Mouse (Mus musculus) MEL (cell line): ENCODE measurements around the gene Vps4b. TPM values are rescaled to one million over a fixed set of nuclear protein-coding genes. Genes with fewer than 3 reads are reported as not detected.

Experiments
- DNase-seq: peaks from one replicate; pipeline ENCODE4 v3.0.0; 2011; ENCODE audit warnings: low read depth, low spot score
- H3K27ac ChIP-seq: 2 replicates; pipeline ENCODE4 v1.5.1; 2012; ENCODE audit warnings: low read depth, mild to moderate bottlenecking, control low read depth, low read length, moderate library complexity; ENCODE audit not compliant: control insufficient read depth
- H3K27me3 ChIP-seq, 2 experiments: fragments of 150-350 bp in 1 of 2; sonication (generic) in 1 of 2; 2 replicates each; pipeline ENCODE4 v1.6.1; 2012; ENCODE audit warnings: low read length in 2 of 2, mild to moderate bottlenecking in 2 of 2, improper control_type of control experiment in 1 of 2, moderate library complexity in 1 of 2; ENCODE audit not compliant: insufficient read depth in 2 of 2, control insufficient read depth in 1 of 2
- H3K36me3 ChIP-seq, 2 experiments: 2 replicates each; pipeline ENCODE4 v1.6.1; 2012 to 2014; ENCODE audit warnings: low read length in 2 of 2, improper control_type of control experiment in 1 of 2, inconsistent platforms in 1 of 2, mild to moderate bottlenecking in 1 of 2; ENCODE audit not compliant: insufficient read depth in 2 of 2, control insufficient read depth in 1 of 2
- H3K4me1 ChIP-seq, 2 experiments: fragments of 150-350 bp in 1 of 2; sonication (generic) in 1 of 2; 2 replicates each; pipeline ENCODE4 v1.6.1; 2012; ENCODE audit warnings: low read length in 2 of 2, improper control_type of control experiment in 1 of 2, mild to moderate bottlenecking in 1 of 2; ENCODE audit not compliant: insufficient read depth in 2 of 2, control insufficient read depth in 1 of 2
- H3K4me3 ChIP-seq, 2 experiments: fragments of 150-350 bp in 1 of 2; sonication (generic) in 1 of 2; 2 replicates each; pipeline ENCODE4 v1.5.1; 2012; ENCODE audit warnings: low read depth in 2 of 2, low read length in 2 of 2, mild to moderate bottlenecking in 2 of 2, moderate library complexity in 2 of 2, control low read depth in 1 of 2, improper control_type of control experiment in 1 of 2; ENCODE audit not compliant: control insufficient read depth in 1 of 2, insufficient read depth in 1 of 2
- H3K79me2 ChIP-seq: 2 replicates; pipeline ENCODE4 v1.6.1; 2012; ENCODE audit warnings: mild to moderate bottlenecking, low read length, moderate library complexity; ENCODE audit not compliant: control insufficient read depth, poor library complexity, insufficient read depth
- H3K9ac ChIP-seq: 2 replicates; pipeline ENCODE4 v1.6.1; 2012; ENCODE audit warnings: low read depth, mild to moderate bottlenecking, control low read depth, low read length, moderate library complexity; ENCODE audit not compliant: control insufficient read depth, poor library complexity, severe bottlenecking
- H3K9me3 ChIP-seq: fragments of 150-350 bp; sonication (generic); replicated peaks from 2 replicates; pipeline ENCODE4 v1.6.1; 2012; ENCODE audit warnings: mild to moderate bottlenecking, low read length, improper control_type of control experiment, moderate library complexity; ENCODE audit not compliant: insufficient read depth
- CHD1 ChIP-seq: IDR thresholded peaks from 2 replicates; pipeline ENCODE4 v1.6.1; 2012; ENCODE audit warnings: low read depth, mild to moderate bottlenecking, inconsistent platforms, low read length, improper control_type of control experiment
- CHD2 ChIP-seq: IDR thresholded peaks from 2 replicates; pipeline ENCODE4 v1.6.1; 2011; ENCODE audit warnings: low read length, improper control_type of control experiment
- CTCF ChIP-seq, 3 experiments: IDR thresholded peaks in 2 of 3; conservative IDR thresholded peaks in 1 of 3; 2 replicates each; pipeline ENCODE4 v1.5.1; 2011 to 2012; ENCODE audit warnings: low read length in 3 of 3, low read depth in 2 of 3, mild to moderate bottlenecking in 2 of 3, improper control_type of control experiment in 1 of 3, inconsistent platforms in 1 of 3, mixed read lengths in 1 of 3, moderate library complexity in 1 of 3; ENCODE audit not compliant: control insufficient read depth in 1 of 3, insufficient read depth in 1 of 3, poor library complexity in 1 of 3, severe bottlenecking in 1 of 3
- E2F4 ChIP-seq: IDR thresholded peaks from 2 replicates; pipeline ENCODE4 v1.6.1; 2011; ENCODE audit warnings: low read depth, low read length, improper control_type of control experiment, borderline replicate concordance
- ELF1 ChIP-seq: IDR thresholded peaks from 2 replicates; pipeline ENCODE4 v1.6.1; 2014; ENCODE audit warnings: low read depth, mild to moderate bottlenecking, inconsistent platforms, low read length, improper control_type of control experiment, moderate library complexity
- EP300 ChIP-seq, 2 experiments: IDR thresholded peaks; 2 replicates each; pipeline ENCODE4 v1.6.1; 2011; ENCODE audit warnings: improper control_type of control experiment in 2 of 2, low read length in 2 of 2, low read depth in 1 of 2, mild to moderate bottlenecking in 1 of 2
- ETS1 ChIP-seq: IDR thresholded peaks from 2 replicates; pipeline ENCODE4 v1.6.1; 2012; ENCODE audit warnings: low read depth, mild to moderate bottlenecking, inconsistent platforms, low read length, improper control_type of control experiment, moderate library complexity
- GABPA ChIP-seq: IDR thresholded peaks from 2 replicates; pipeline ENCODE4 v1.6.1; 2012; ENCODE audit warnings: low read depth, mild to moderate bottlenecking, inconsistent platforms, low read length, improper control_type of control experiment, moderate library complexity
- HCFC1 ChIP-seq: IDR thresholded peaks from 2 replicates; pipeline ENCODE4 v1.6.1; 2012; ENCODE audit warnings: low read depth, mild to moderate bottlenecking, inconsistent platforms, low read length, improper control_type of control experiment, moderate library complexity
- JUND ChIP-seq: IDR thresholded peaks from 2 replicates; pipeline ENCODE4 v1.6.1; 2011; ENCODE audit warnings: low read depth, mild to moderate bottlenecking, improper control_type of control experiment, low read length
- KAT2A ChIP-seq: conservative IDR thresholded peaks from 2 replicates; pipeline ENCODE4 v1.6.1; 2012; ENCODE audit warnings: low read depth, low read length, improper control_type of control experiment, inconsistent platforms
- MAX ChIP-seq: IDR thresholded peaks from 2 replicates; pipeline ENCODE4 v1.6.1; 2011; ENCODE audit warnings: low read length, improper control_type of control experiment
- MAZ ChIP-seq: IDR thresholded peaks from 2 replicates; pipeline ENCODE4 v1.6.1; 2012; ENCODE audit warnings: low read depth, mild to moderate bottlenecking, inconsistent platforms, low read length, improper control_type of control experiment
- MEF2A ChIP-seq: IDR thresholded peaks from 2 replicates; pipeline ENCODE4 v1.6.1; 2014; ENCODE audit warnings: low read depth, mild to moderate bottlenecking, inconsistent platforms, low read length, improper control_type of control experiment; ENCODE audit not compliant: poor library complexity, insufficient replicate concordance, severe bottlenecking; ENCODE audit errors: extremely low read depth
- MXI1 ChIP-seq: IDR thresholded peaks from 2 replicates; pipeline ENCODE4 v1.6.1; 2011; ENCODE audit warnings: mild to moderate bottlenecking, low read depth, low read length, improper control_type of control experiment
- MYC ChIP-seq: IDR thresholded peaks from 2 replicates; pipeline ENCODE4 v1.6.1; 2011; ENCODE audit warnings: low read depth, mild to moderate bottlenecking, low read length, improper control_type of control experiment, moderate library complexity
- POLR2A ChIP-seq, 2 experiments: IDR thresholded peaks; 2 replicates each; pipeline ENCODE4 v1.6.1; 2011 to 2012; ENCODE audit warnings: low read length in 2 of 2, mild to moderate bottlenecking in 2 of 2, control low read depth in 1 of 2, improper control_type of control experiment in 1 of 2, low read depth in 1 of 2, moderate library complexity in 1 of 2; ENCODE audit not compliant: control insufficient read depth in 1 of 2, insufficient read depth in 1 of 2, poor library complexity in 1 of 2
- POLR2AphosphoS5 ChIP-seq: IDR thresholded peaks from 2 replicates; pipeline ENCODE4 v1.6.1; 2012; ENCODE audit warnings: low read depth, borderline replicate concordance, mild to moderate bottlenecking, inconsistent platforms, low read length, moderate library complexity, mixed read lengths
- RAD21 ChIP-seq: IDR thresholded peaks from 2 replicates; pipeline ENCODE4 v1.6.1; 2011; ENCODE audit warnings: mild to moderate bottlenecking, low read depth, low read length, improper control_type of control experiment
- SIN3A ChIP-seq: IDR thresholded peaks from 2 replicates; pipeline ENCODE4 v1.6.1; 2012; ENCODE audit warnings: low read length, improper control_type of control experiment, inconsistent platforms
- SMC3 ChIP-seq: IDR thresholded peaks from 2 replicates; pipeline ENCODE4 v1.6.1; 2011; ENCODE audit warnings: low read depth, low read length, improper control_type of control experiment
- TAL1 ChIP-seq: IDR thresholded peaks from 2 replicates; pipeline ENCODE4 v1.6.1; 2012; ENCODE audit warnings: mild to moderate bottlenecking, inconsistent platforms, low read length, moderate library complexity, mixed read lengths
- TBP ChIP-seq: IDR thresholded peaks from 2 replicates; pipeline ENCODE4 v1.8.0; 2011; ENCODE audit warnings: low read depth, low read length, improper control_type of control experiment
- TCF12 ChIP-seq: IDR thresholded peaks from 2 replicates; pipeline ENCODE4 v1.6.1; 2014; ENCODE audit warnings: low read depth, mild to moderate bottlenecking, inconsistent platforms, low read length, improper control_type of control experiment, moderate library complexity
- UBTF ChIP-seq: IDR thresholded peaks from 2 replicates; pipeline ENCODE4 v1.6.1; 2012; ENCODE audit warnings: low read depth, mild to moderate bottlenecking, inconsistent platforms, low read length, improper control_type of control experiment, moderate library complexity, borderline replicate concordance; ENCODE audit not compliant: insufficient read depth
- USF2 ChIP-seq, 2 experiments: IDR thresholded peaks; 2 replicates each; pipeline ENCODE4 v1.6.1; 2011 to 2012; ENCODE audit warnings: improper control_type of control experiment in 2 of 2, low read length in 2 of 2, borderline replicate concordance in 1 of 2, inconsistent platforms in 1 of 2, low read depth in 1 of 2, mild to moderate bottlenecking in 1 of 2; ENCODE audit not compliant: insufficient read depth in 1 of 2
- ZC3H11A ChIP-seq: IDR thresholded peaks from 2 replicates; pipeline ENCODE4 v1.6.1; 2012; ENCODE audit warnings: low read depth, mild to moderate bottlenecking, inconsistent platforms, low read length, improper control_type of control experiment
- ZMIZ1 ChIP-seq: IDR thresholded peaks from 2 replicates; pipeline ENCODE4 v1.6.1; 2012; ENCODE audit warnings: low read depth, mild to moderate bottlenecking, inconsistent platforms, low read length, improper control_type of control experiment, moderate library complexity
- polyA plus RNA-seq, 2 experiments: library from polyadenylated mRNA; stranded (reverse) in 1 of 2; unstranded in 1 of 2; fragments of >175 nt in 1 of 2; fragments of >200 nt in 1 of 2; gene quantifications; 2 replicates each; pipeline versions ENCODE4 v1.2.1 to v1.2.4; 2012; ENCODE audit warnings: low replicate concordance in 2 of 2, low read depth in 1 of 2; ENCODE audit not compliant: insufficient read length in 2 of 2, insufficient read depth in 1 of 2, missing spikeins in 1 of 2
- total RNA-seq: library from RNA; depleted of rRNA; stranded (reverse); fragments of 300-350 nt; gene quantifications from 2 replicates; pipeline ENCODE4 v1.2.3, GENCODE M21; 2012

Gene Vps4b
- total and polyA plus RNA-seq, 3 experiments, result 43.9 to 91.1 (median 80.4) TPM

DNA sequence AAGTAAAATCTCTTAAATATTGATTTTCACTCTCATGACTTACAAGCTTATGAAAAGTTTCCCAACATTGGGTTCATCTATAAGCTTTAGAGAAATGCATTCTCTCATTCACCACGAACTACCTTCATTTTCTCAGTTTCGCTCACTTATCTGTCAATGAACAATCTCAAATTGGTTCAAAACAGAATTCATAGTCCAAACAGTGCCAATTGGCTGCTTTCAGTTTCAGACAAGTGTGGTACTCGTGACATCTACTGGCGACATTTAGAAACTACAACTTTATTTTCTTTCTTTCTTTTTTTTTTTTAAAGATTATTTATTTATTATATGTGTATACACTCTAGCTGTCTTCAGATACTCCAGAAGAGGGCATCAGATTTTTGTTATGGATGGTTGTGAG, 21.8 kb upstream of the Vps4b start (continued):
- TF ChIP-seq ZC3H11A, result peak; percentile 93
- TF ChIP-seq CHD2, result no peak
- TF ChIP-seq, all 39 proteins: peak for 11

- no peak overlapping the region for H3K27ac ChIP-seq
- no peaks in the 10 kb centered on the region for H3K9me3 ChIP-seq
- H3K4me3 ChIP-seq, result no peak overlapping the region
- no peaks in the 10 kb centered on the region for H3K27me3 ChIP-seq
- peaks cover 3 to 6% of the 10 kb centered on the region in 2 experiments; a peak in 2 of 4 replicates for H3K4me1 ChIP-seq
- no peak for TF ChIP-seq ELF1
- TF ChIP-seq MEF2A, result no peak
- TF ChIP-seq ZC3H11A, result no peak
- no peak for TF ChIP-seq MAX
- TF ChIP-seq GABPA, result no peak
- no peak for TF ChIP-seq ETS1
- no peak for TF ChIP-seq TAL1
- no peak for TF ChIP-seq EP300 (IDR thresholded peaks at IDR 0.05; ENCODE audit: low read depth in 1 of 2, low read length in 2 of 2)
- no peak for TF ChIP-seq CHD1
- no peak for TF ChIP-seq CHD2
- no peak for TF ChIP-seq RAD21
- TF ChIP-seq HCFC1, result no peak
- no peak for TF ChIP-seq USF2 (IDR thresholded peaks at IDR 0.05; ENCODE audit: borderline replicate concordance in 1 of 2, insufficient read depth in 1 of 2, low read depth in 1 of 2, low read length in 2 of 2)
- no peak for TF ChIP-seq KAT2A
- no peak for TF ChIP-seq POLR2AphosphoS5
- TF ChIP-seq JUND, result no peak
- no peaks in the 10 kb centered on the region for H3K79me2 ChIP-seq
- H3K36me3 ChIP-seq, result peaks cover 0 to 4% of the 10 kb centered on the region in 2 experiments; a peak in 2 of 4 replicates
- no peak overlapping the region for H3K9ac ChIP-seq
- DNase-seq, result no peak
Observed at GRCm38 (mm10) chr1:106816766-106817165, 20.2 kb upstream of the Vps4b start.

GRCm38 (mm10) chr1:106815265-106815664, 18.7 kb upstream of the Vps4b start:
- Histone ChIP-seq H3K27me3 (no peaks in the 10 kb centered on the region), H3K9me3 (no peaks in the 10 kb centered on the region), H3K9ac (no peak overlapping the region), H3K4me1 (peaks cover 3 to 6% of the 10 kb centered on the region in 2 experiments; a peak in 2 of 4 replicates), H3K4me3 (no peak overlapping the region), H3K36me3 (peaks cover 0 to 4% of the 10 kb centered on the region in 2 experiments; a peak in 2 of 4 replicates), H3K27ac (no peak overlapping the region), H3K79me2 (no peaks in the 10 kb centered on the region)
- DNase-seq, result peak; percentile 82
- TF ChIP-seq CTCF (IDR thresholded peaks at IDR 0.05 in 2 of 3, conservative IDR thresholded peaks at IDR 0.05 in 1 of 3; ENCODE audit: control insufficient read depth in 1 of 3, insufficient read depth in 1 of 3, low read depth in 2 of 3, low read length in 3 of 3, poor library complexity in 1 of 3, severe bottlenecking in 1 of 3), result no peak
- TF ChIP-seq SIN3A, result 0 out of 2 replicates have a peak, but pooled peaks have one; percentile 19
- no peak for TF ChIP-seq ELF1
- TF ChIP-seq GABPA, result no peak
- TF ChIP-seq UBTF, result no peak
- TF ChIP-seq TCF12, result no peak
- TF ChIP-seq CHD2, result no peak
- peak in 1 of 2 experiments; percentile 40; a peak in 1 of 4 replicates for TF ChIP-seq EP300 (IDR thresholded peaks at IDR 0.05; ENCODE audit: low read depth in 1 of 2, low read length in 2 of 2)
- no peak for TF ChIP-seq ETS1
- no peak for TF ChIP-seq TBP
- TF ChIP-seq ZC3H11A, result no peak
- TF ChIP-seq MXI1, result no peak; the same call in 1 of the 2 replicates
- TF ChIP-seq MEF2A, result no peak
- TF ChIP-seq E2F4, result no peak
- no peak for TF ChIP-seq ZMIZ1
- 0 out of 2 replicates have a peak, but pooled peaks have one; percentile 39 for TF ChIP-seq MYC
- no peak for TF ChIP-seq POLR2A (IDR thresholded peaks at IDR 0.05; ENCODE audit: control insufficient read depth in 1 of 2, insufficient read depth in 1 of 2, low read depth in 1 of 2, low read length in 2 of 2, poor library complexity in 1 of 2)
- no peak for TF ChIP-seq SMC3
- TF ChIP-seq MAZ, result no peak
- TF ChIP-seq MAX, result no peak
